Mouse (Mus musculus) myocyte (in vitro differentiated cells): ENCODE measurements around the gene Frs2.

Source experiments
- CEBPB ChIP-seq: IDR thresholded peaks from 2 replicates; pipeline ENCODE4 v1.6.1; 2011; ENCODE audit warnings: mild to moderate bottlenecking, moderate library complexity; ENCODE audit not compliant: poor library complexity, insufficient read depth, severe bottlenecking
- E2F4 ChIP-seq: IDR thresholded peaks from one replicate; pipeline ENCODE4 v1.6.1; 2011; ENCODE audit warnings: mild to moderate bottlenecking, control low read depth, moderate library complexity; ENCODE audit not compliant: insufficient read depth
- MYOD1 ChIP-seq, 3 experiments: IDR thresholded peaks; one replicate each; pipeline ENCODE4 v1.6.1; 2011; ENCODE audit warnings: control low read depth in 2 of 3, low read depth in 2 of 3, mild to moderate bottlenecking in 2 of 3, moderate library complexity in 1 of 3; ENCODE audit not compliant: insufficient read length in 2 of 3, control insufficient read depth in 1 of 3
- POLR2A ChIP-seq: IDR thresholded peaks from one replicate; pipeline ENCODE4 v1.6.1; 2011; ENCODE audit warnings: low read depth, mild to moderate bottlenecking, control low read depth, moderate library complexity; ENCODE audit not compliant: insufficient read length
- POLR2AphosphoS2 ChIP-seq: IDR thresholded peaks from one replicate; pipeline ENCODE4 v1.6.1; 2011; ENCODE audit warnings: low read depth, control low read depth; ENCODE audit not compliant: insufficient read length
- REST ChIP-seq: IDR thresholded peaks from one replicate; pipeline ENCODE4 v1.6.1; 2011; ENCODE audit warnings: mild to moderate bottlenecking, control low read depth, moderate library complexity; ENCODE audit not compliant: insufficient read depth, insufficient read length
- TCF12 ChIP-seq: IDR thresholded peaks from one replicate; pipeline ENCODE4 v1.6.1; 2011; ENCODE audit warnings: mild to moderate bottlenecking, control low read depth; ENCODE audit not compliant: poor library complexity, insufficient read depth, severe bottlenecking
- USF1 ChIP-seq: IDR thresholded peaks from one replicate; pipeline ENCODE4 v1.6.1; 2011; ENCODE audit warnings: low read depth, mild to moderate bottlenecking, control low read depth, moderate library complexity

- TF ChIP-seq POLR2A = no peak
- TF ChIP-seq E2F4 = no peak
- no peak for TF ChIP-seq CEBPB
- no peak for TF ChIP-seq REST
- no peak for TF ChIP-seq USF1
- no peak for TF ChIP-seq POLR2AphosphoS2
- no peak for TF ChIP-seq MYOD1 (IDR thresholded peaks at IDR 0.05; ENCODE audit: control insufficient read depth in 1 of 3, insufficient read length in 2 of 3, low read depth in 2 of 3)
- no peak for TF ChIP-seq TCF12
Observed at GRCm38 (mm10) chr10:117151676-117152075, 3.3 kb upstream of the Frs2 start.
